Mouse (Mus musculus): Measurements from ENCODE around the gene Gm20388.

DNA sequence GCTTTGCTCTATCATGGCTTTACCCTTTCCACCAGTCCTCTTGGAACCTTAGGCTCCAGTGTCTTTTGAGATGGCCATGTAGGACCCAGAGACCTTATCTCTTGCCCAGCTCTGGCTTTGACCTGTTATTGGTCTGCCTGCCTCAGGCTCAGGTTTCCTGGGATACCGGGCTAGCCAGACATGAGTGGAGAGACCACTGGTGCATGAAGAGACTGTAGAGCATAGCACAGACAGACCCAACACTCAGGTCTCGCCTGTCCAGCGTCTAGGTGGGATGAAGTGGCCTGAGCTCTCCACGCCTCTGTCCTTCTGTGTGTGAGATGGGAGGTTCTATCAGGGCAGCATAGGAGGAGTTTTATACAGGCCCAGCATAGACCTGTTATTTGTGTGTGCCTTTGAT lies 3438.4 kb downstream of the Gm20388 start:
- no peak for TF ChIP-seq ZC3H11A (IDR thresholded peaks at IDR 0.05; ENCODE audit: borderline replicate concordance, low read depth, low read length)
- TF ChIP-seq MAFK (IDR thresholded peaks at IDR 0.05; ENCODE audit: insufficient read depth, low read depth, low read length): no peak
- no peak for TF ChIP-seq ZNF384 (IDR thresholded peaks at IDR 0.05; ENCODE audit: low read depth, low read length)
- TF ChIP-seq CHD2 (IDR thresholded peaks at IDR 0.05; ENCODE audit: low read depth, low read length): no peak
